Mouse (Mus musculus) kidney, postnatal 4 days (tissue): ENCODE results near the gene Mocs2.

Experiments used
- DNase-seq, 2 experiments: peaks; one replicate each; pipeline ENCODE4 v3.0.0; 2021; ENCODE audit warnings: mixed read lengths in 2 of 2

Mocs2 gene

DNA sequence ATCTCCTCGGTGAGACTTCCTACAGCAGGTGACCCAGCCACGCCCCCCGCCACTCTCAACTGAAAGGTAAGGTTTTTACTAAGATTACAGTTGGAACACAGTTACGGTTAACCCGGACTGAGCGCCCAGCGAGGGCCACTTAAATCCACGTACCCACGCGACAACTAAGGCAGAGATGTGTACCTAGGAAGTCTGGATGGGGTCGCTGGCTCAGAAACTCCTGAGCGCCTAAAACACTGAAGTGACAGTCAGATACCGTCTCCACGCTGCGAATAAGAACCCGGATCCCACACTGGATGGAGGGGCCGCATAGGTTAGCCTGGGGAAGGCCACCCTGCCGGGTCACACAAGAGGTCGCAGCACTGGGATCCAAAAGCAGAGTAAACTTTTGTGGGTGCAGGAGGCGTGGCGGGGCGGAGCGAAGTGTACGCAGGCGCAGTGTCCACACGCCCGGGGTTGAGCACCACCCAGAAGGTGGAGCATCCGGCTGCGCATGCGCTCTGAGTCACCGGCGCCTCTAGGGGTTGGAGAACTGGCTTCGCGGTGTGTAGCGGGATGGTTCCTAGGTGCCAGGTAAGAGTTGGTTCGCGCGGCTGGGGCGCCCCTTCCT, at the start of gene Mocs2:
TSS of gene Mocs2 (plus strand) at position 486 of the 610 bp plus-strand sequence.
- peak; percentile 97 for DNase-seq

DNA sequence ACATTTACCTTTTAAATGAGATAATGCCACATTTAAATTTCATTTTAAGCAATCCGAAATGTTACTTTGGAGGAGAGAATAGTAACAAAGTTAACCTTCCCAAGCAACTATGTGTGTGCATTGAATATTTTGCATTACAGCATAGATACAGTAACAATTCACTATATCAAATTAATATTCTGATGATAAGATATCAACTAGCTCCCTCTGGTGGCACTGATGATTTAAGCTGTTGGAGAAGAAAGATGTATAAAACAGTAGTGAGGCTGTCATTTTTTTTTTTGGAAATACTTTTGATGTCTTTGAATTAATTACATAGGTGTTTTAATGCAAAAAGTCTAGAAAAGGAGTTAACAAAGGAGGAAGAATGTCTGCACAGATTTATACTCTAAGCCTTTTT, 26.5 kb upstream of the Mocs2 start:
- peak in 1 of 2 experiments; percentile 8 for DNase-seq

DNA sequence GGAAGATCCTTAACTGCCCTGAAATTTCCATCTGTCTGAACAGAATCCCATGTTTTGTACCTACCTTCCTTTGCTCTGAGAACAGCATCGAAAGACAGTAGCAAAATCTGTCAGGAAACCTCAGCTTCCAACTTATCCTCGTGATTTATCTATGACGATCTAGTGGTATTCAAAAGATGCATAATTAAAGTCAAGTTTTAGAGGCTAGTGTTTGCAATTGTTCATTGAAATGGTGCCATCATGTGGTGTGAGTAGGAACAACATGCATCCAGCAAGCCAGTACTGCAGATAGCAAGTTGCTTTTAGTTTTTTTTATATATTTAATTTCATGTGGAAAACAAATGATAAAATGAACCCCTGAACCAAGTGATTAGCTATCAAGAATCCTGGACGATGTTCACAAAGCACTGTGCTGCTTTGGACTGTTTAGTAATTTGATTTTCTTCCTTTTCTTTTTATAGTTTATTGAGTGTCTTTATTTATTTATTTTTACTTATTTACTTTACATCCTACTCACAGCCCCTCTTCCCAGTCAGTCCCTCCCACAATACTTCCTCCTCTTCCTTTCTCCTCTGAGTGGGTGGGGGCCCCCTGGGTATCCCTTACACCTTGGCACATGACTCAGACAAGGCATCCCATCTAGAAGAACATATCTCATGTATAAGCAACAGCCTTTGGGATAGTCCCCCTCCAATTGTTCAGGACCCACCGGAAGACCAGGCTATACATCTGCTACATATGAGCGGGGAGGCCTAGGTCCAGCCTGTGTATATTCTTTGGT, 24.6 kb upstream of the Mocs2 start:
- DNase-seq: peak; percentile 65 to 66

DNA sequence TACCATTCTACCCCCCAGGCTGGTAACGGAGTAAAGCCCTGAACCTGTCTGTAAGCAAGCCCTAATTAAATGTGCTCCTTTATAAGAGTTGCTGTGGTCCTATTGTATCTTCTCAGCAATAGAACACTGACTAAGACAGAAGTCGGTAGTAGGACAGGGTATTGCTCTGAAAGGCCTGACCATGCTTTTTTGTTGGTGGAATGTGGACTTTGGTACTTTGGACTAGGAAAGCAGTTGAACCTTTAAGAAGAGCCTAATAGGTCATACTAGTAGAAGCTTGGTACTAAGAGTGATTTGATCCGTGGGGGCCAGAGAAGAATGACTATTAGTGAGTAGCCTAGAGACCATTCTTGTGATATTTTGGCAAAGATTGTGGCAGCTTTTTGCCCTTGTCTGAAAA, 16.2 kb upstream of the Mocs2 start:
- DNase-seq: no peak

GRCm38 (mm10) chr13:114802971-114803370, 15.1 kb upstream of the Mocs2 start:
- no peak for DNase-seq

- DNase-seq: no peak
These were observed 8.3 kb upstream of the Mocs2 start for GRCm38 (mm10) chr13:114809624-114810210.

DNA sequence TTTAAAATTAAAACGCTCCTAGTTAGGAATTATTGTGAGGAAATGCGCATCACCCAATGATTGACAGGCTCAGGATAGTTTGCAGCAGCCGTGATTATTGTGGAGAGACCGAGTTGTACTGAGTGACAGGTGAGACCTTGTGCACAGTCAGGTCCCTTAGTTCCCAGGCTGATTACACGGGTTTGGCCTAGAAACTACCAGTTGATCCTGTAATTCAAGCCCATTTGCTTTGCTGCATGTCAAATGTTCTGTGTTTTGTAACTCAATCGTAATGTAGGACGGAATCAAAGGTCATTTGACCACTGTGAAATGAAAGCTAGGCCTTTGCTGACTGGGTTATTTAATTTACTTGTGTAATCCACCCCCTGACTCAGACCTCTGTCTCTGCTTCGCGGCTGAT, 477 bp downstream of the Mocs2 start:
- DNase-seq: no peak

GRCm38 (mm10) chr13:114822871-114823270, 4.8 kb downstream of the Mocs2 start:
- DNase-seq: no peak

DNA sequence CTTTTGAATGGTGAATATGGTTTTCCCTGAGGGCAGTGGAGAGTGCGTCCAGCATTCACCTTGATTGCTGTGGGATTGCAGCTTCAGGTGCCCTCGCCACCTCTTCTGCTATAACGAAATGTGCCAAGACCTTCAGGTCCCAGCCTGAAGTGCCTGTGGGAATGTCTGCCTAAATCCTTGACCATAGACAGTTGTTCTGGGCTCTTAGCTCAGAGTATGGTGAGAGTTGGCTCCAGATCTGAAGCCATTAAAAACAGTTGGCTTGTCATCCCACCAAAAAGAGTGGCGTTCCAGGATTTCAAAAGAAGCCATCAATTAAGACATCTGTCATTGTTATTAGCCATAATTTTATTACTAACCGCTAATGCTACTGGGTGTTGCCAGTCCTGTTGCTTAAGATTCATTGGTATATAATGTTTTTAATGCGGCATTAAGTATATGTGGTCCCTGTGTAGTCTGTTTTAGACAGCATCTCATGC, 7.4 kb downstream of the Mocs2 start:
- no peak for DNase-seq

DNA sequence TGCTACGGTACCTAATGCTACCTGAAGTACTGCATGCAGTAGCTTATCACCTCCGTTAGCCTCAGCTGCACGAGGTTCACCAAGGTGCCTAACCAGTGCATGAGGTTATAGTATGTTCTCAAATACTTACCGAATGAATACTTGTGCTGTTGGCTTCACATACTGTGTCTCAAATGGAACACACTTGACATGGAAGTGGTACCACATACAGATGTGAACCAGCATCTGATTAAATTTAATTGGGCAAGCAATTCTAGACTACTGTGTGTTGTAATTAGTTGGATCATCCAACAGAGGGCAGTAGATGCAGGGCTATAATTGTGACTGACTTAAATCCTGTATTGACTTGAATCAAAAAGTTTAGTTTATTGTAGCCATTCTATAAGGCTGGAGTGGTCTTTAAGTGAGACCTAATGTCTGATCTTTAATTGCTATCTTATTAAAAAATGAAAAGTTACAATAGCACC, 13.4 kb downstream of the Mocs2 start:
- DNase-seq: no peak

DNA sequence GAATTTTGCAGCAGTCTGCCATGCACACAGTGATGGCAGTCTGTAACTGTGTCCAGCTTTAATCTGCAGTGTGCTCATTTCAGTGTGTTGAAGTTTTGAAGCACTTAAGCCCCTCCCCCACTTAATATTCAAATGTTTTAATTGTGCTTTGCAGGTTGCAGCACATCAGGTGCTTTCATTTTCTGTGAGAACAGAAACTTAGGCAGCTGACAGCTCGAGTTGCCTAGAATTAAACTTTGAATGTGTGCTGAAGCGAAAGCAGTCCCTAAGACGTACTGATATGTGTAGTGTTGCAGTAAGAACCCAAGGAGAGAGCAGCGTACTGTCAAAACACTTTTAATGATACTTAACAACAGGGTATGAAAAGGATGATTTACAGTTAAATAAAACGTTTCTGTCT, 14.7 kb downstream of the Mocs2 start:
- DNase-seq: no peak

GRCm38 (mm10) chr13:114833351-114833750, 15.3 kb downstream of the Mocs2 start:
- DNase-seq: no peak

DNA sequence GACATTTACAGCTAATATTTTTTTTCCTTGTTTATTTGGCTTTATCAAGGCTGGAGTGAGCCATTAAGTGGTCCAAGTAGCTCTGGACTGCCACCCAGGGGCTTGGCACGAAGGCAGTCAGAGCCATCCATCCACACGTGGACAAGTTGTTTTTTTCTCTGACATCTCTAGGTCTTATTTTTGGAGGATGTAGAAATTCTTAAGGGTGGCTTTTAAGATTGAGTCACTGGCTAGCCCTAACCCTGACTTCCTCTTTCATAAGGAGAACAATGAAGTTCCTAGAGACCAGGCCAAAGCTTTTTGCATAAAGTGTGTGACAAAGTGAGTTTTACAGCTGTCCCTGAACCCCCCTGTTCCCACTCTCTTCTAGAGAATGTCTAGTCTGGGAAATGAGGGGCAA, 16.5 kb downstream of the Mocs2 start:
- no peak for DNase-seq

- DNase-seq: no peak
These were observed 19.0 kb downstream of the Mocs2 start for GRCm38 (mm10) chr13:114837061-114837460.

DNA sequence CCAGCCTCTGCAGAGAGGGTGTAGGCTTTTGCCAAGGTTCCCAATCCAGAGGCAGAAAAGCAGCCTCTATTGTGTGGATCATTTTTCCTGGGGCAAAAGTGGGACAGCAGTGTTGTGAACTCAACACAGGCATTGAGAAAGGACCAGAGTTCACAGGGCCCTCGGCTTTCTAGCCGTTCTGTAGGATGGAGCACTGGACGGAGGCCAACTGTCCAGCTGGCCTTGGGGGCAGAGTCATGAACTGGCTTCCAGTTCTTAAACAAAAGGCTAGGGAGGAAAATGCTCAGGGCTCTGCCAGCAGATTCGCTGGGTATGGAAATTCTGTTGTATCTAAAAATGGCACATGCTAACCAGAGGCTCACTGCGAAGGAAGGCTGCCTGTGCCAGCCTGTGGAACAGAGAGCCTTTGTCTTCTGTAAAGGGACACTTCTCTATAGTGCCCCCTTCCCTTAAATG, 20.5 kb downstream of the Mocs2 start:
- DNase-seq: peak; percentile 80 to 87

DNA sequence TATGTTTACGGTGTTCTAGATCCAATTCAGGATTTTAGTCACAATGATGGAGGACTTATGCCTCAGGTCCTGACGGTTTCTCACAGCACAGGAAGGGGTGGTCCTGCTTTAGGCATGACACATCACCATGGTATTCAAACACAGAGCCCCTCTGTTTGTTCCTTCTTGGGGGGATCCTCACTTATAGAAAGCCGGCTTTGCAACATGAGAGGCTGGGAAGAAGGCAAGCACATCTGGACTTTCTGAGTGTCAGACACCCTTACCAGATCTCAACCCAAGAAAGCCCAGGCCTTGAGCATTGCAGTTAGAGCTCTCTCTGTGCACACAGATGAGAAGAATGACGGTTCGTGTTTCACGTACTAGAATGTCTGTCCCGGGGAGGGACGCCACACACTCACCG, 21.1 kb downstream of the Mocs2 start:
- no peak for DNase-seq

DNA sequence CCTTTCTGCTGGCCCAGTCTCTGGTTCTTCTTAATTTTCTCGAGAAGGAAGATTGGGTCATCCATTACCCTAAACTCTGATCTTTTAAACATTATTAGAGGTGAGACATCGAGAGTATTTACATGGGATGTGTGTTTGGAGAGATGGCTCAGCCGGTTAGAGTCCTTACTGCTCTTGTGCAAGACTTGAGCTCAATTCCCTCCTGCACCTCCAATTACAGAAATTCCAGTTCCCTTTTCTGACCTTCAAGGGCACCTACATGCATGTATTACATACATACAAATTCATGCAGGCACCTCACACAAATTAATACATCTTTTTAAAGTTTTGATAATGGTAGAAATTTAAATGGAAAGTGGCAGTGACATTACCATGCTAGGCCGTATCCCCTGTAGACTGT, 22.5 kb downstream of the Mocs2 start:
- no peak for DNase-seq

DNA sequence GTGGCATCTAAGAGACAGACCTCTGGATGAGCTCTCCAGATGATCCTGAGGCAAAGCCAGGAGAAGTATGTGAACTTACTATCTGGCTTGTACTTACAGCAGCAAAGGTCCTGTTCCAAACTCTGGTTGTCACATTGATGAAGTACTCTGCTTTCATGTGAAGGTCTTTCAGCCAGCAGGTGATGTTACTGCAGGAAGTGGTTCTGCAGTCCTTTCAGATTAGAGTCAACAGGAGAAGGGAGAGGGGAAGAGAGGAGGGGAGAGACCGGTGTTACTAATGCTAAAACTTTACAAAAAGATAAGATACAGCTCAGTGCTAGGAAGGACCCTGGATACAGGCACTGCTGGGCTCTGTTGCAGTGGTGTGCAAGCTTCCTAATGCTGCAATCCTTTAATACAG, 25.3 kb downstream of the Mocs2 start:
- no peak for DNase-seq

GRCm38 (mm10) chr13:114845804-114846203, 27.8 kb downstream of the Mocs2 start:
- DNase-seq: no peak

- no peak for DNase-seq
These were observed 30.9 kb downstream of the Mocs2 start for GRCm38 (mm10) chr13:114848945-114849344.

GRCm38 (mm10) chr13:114852264-114853111, 34.5 kb downstream of the Mocs2 start:
- no peak for DNase-seq

- no peak for DNase-seq
These were observed 35.1 kb downstream of the Mocs2 start for GRCm38 (mm10) chr13:114853152-114853551.

GRCm38 (mm10) chr13:114854023-114854422, 36.0 kb downstream of the Mocs2 start:
- DNase-seq: no peak
